Mouse (Mus musculus): ENCODE results near the gene Ubox5. TPM values are rescaled to one million over a fixed set of nuclear protein-coding genes. Genes with fewer than 3 reads are reported as not detected.

Gene Ubox5
- polyA plus RNA-seq, 1 experiment from 2014 or later = 4.1 TPM

DNA sequence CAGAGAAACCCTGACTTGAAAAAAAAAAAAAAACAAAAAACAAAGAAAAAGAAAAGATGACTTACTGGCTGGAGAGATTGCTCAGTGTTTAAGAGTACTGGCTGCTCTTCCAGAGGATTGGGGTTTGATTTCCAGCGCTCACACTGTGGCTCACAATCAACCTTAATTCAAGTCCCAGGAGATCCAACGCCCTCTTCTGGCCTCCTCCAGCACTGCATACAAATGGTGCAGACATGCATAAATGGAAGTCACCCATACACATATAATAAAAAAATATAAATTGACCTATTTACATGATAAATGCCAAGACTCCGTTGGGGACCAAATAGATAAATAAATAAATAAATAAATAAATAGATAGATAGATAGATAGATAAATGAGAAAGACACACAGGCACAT, 1.4 kb downstream of the Ubox5 start:
- H3K4me3 ChIP-seq (ENCODE audit: low read depth, low read length) = peak overlapping the region; percentile 99
- H3K27ac ChIP-seq (ENCODE audit: low read length) = no peak overlapping the region
- H3K4me1 ChIP-seq (ENCODE audit: control insufficient read depth, low read depth, low read length) = peaks cover 8% of the 10 kb centered on the region
- ATAC-seq (ENCODE audit: low read depth) = no peak
- peaks cover 7% of the 10 kb centered on the region for H3K36me3 ChIP-seq (ENCODE audit: control insufficient read depth, insufficient read depth)
- peaks cover 6% of the 10 kb centered on the region; the same call in 1 of the 2 replicates for H3K27me3 ChIP-seq (ENCODE audit: control insufficient read depth, insufficient read depth, low read depth, low read length)
- no peak overlapping the region; the same call in 1 of the 2 replicates for H3K9ac ChIP-seq (ENCODE audit: low read depth, low read length)
- no peaks in the 10 kb centered on the region for H3K9me3 ChIP-seq (replicated peaks; ENCODE audit: control insufficient read depth, low read length)
- peak overlapping the region; percentile 89 for H3K4me2 ChIP-seq (ENCODE audit: low read depth, low read length)
- WGBS (ENCODE audit: insufficient replicate concordance) = 57% methylated on average over 3 of the region's 3 CpGs

GRCm38 (mm10) chr2:130618972-130619371, 10.9 kb downstream of the Ubox5 start:
- H3K4me1 ChIP-seq (ENCODE audit: control insufficient read depth, low read depth, low read length) = no peaks in the 10 kb centered on the region
- H3K27ac ChIP-seq (ENCODE audit: low read length) = no peak overlapping the region
- peaks cover 15% of the 10 kb centered on the region for H3K36me3 ChIP-seq (ENCODE audit: control insufficient read depth, insufficient read depth)
- H3K9me3 ChIP-seq (replicated peaks; ENCODE audit: control insufficient read depth, low read length) = no peaks in the 10 kb centered on the region
- no peaks in the 10 kb centered on the region for H3K27me3 ChIP-seq (ENCODE audit: control insufficient read depth, insufficient read depth, low read depth, low read length)
- no peak overlapping the region for H3K4me3 ChIP-seq (ENCODE audit: low read depth, low read length)
- no peak overlapping the region for H3K4me2 ChIP-seq (ENCODE audit: low read depth, low read length)
- 71% methylated on average over 7 of the region's 7 CpGs for WGBS (ENCODE audit: insufficient replicate concordance)
- H3K9ac ChIP-seq (ENCODE audit: low read depth, low read length) = no peak overlapping the region
- no peak for ATAC-seq (ENCODE audit: low read depth)

GRCm38 (mm10) chr2:130613091-130613490, 16.7 kb downstream of the Ubox5 start:
- H3K4me1 ChIP-seq (ENCODE audit: control insufficient read depth, low read depth, low read length) = no peaks in the 10 kb centered on the region; the same call in 1 of the 2 replicates
- no peak overlapping the region for H3K27ac ChIP-seq (ENCODE audit: low read length)
- ATAC-seq (ENCODE audit: low read depth) = no peak
- no peak overlapping the region for H3K4me3 ChIP-seq (ENCODE audit: low read depth, low read length)
- H3K4me2 ChIP-seq (ENCODE audit: low read depth, low read length) = no peak overlapping the region
- peaks cover 15% of the 10 kb centered on the region for H3K36me3 ChIP-seq (ENCODE audit: control insufficient read depth, insufficient read depth)
- H3K9me3 ChIP-seq (replicated peaks; ENCODE audit: control insufficient read depth, low read length) = no peaks in the 10 kb centered on the region
- WGBS (ENCODE audit: insufficient replicate concordance) = 70% methylated on average over 3 of the region's 3 CpGs
- H3K27me3 ChIP-seq (ENCODE audit: control insufficient read depth, insufficient read depth, low read depth, low read length) = no peaks in the 10 kb centered on the region
- no peak overlapping the region for H3K9ac ChIP-seq (ENCODE audit: low read depth, low read length)

DNA sequence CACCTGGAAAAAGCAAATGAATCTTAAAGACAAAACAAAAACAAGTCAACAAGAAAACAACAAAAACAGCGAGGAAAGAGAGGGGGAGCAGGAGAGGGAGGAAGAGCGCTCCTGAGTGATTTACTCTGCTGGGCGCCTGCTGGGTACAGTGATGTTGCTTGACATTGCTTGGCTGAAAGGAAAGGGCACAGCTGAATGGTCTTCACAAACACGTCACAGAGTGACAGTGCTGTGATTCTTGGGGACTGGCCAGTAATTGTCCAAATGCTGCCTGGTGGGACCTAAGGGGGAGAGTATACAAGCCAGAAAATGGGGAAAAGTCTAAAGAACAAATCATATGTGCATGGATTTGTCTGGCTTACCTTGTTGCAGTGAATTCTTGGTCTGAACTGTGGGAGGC, 27.6 kb downstream of the Ubox5 start:
- no peak for ATAC-seq (ENCODE audit: low read depth)
- H3K9me3 ChIP-seq (replicated peaks; ENCODE audit: control insufficient read depth, low read length) = no peaks in the 10 kb centered on the region
- H3K4me2 ChIP-seq (ENCODE audit: low read depth, low read length) = no peak overlapping the region
- H3K36me3 ChIP-seq (ENCODE audit: control insufficient read depth, insufficient read depth) = 0 out of 2 replicates have a peak, but pooled peaks cover 4% of the 10 kb centered on the region
- H3K4me3 ChIP-seq (ENCODE audit: low read depth, low read length) = no peak overlapping the region
- H3K4me1 ChIP-seq (ENCODE audit: control insufficient read depth, low read depth, low read length) = no peaks in the 10 kb centered on the region
- no peak overlapping the region for H3K27ac ChIP-seq (ENCODE audit: low read length)
- 71% methylated on average over 4 of the region's 4 CpGs for WGBS (ENCODE audit: insufficient replicate concordance)
- no peaks in the 10 kb centered on the region for H3K27me3 ChIP-seq (ENCODE audit: control insufficient read depth, insufficient read depth, low read depth, low read length)
- H3K9ac ChIP-seq (ENCODE audit: low read depth, low read length) = no peak overlapping the region

- ATAC-seq (ENCODE audit: low read depth) = no peak
- WGBS (ENCODE audit: insufficient replicate concordance) = 68% methylated on average over 3 of the region's 3 CpGs
- Histone ChIP-seq H3K4me1 (ENCODE audit: control insufficient read depth, low read depth, low read length) (no peaks in the 10 kb centered on the region), H3K36me3 (ENCODE audit: control insufficient read depth, insufficient read depth) (peaks cover 10% of the 10 kb centered on the region), H3K27me3 (ENCODE audit: control insufficient read depth, insufficient read depth, low read depth, low read length) (no peaks in the 10 kb centered on the region), H3K9me3 (replicated peaks; ENCODE audit: control insufficient read depth, low read length) (no peaks in the 10 kb centered on the region), H3K27ac (ENCODE audit: low read length) (no peak overlapping the region), H3K9ac (ENCODE audit: low read depth, low read length) (no peak overlapping the region), H3K4me2 (ENCODE audit: low read depth, low read length) (no peak overlapping the region), H3K4me3 (ENCODE audit: low read depth, low read length) (no peak overlapping the region)
These were observed 31.4 kb downstream of the Ubox5 start for GRCm38 (mm10) chr2:130598399-130598798.

DNA sequence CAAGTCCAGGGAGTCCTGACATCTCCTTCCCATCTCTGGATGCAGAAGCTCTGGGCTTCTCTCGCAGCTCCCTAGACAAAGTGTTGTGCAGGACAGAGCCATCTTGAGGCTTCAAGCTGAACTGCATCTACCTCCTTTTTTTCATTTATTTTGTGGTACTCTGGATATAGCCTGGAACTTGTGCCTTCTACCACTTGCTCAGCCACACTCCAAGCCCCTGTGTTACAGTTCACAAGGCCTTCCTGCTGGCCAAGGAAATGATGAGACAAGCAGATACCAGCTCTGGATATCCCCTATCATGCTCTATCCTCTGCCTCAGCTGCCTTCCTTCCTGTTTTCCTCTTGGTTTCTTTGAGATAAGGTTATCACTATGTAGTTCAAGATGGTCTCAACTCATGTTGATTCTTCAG, 32.2 kb downstream of the Ubox5 start:
- no peak overlapping the region for H3K4me3 ChIP-seq (ENCODE audit: low read depth, low read length)
- no peak overlapping the region for H3K27ac ChIP-seq (ENCODE audit: low read length)
- H3K9me3 ChIP-seq (replicated peaks; ENCODE audit: control insufficient read depth, low read length) = no peaks in the 10 kb centered on the region
- 30% methylated on average over 1 of the region's 1 CpGs for WGBS (ENCODE audit: insufficient replicate concordance)
- H3K9ac ChIP-seq (ENCODE audit: low read depth, low read length) = no peak overlapping the region
- H3K4me1 ChIP-seq (ENCODE audit: control insufficient read depth, low read depth, low read length) = no peaks in the 10 kb centered on the region
- H3K27me3 ChIP-seq (ENCODE audit: control insufficient read depth, insufficient read depth, low read depth, low read length) = no peaks in the 10 kb centered on the region
- ATAC-seq (ENCODE audit: low read depth) = no peak
- no peak overlapping the region for H3K4me2 ChIP-seq (ENCODE audit: low read depth, low read length)
- peaks cover 10% of the 10 kb centered on the region for H3K36me3 ChIP-seq (ENCODE audit: control insufficient read depth, insufficient read depth)

DNA sequence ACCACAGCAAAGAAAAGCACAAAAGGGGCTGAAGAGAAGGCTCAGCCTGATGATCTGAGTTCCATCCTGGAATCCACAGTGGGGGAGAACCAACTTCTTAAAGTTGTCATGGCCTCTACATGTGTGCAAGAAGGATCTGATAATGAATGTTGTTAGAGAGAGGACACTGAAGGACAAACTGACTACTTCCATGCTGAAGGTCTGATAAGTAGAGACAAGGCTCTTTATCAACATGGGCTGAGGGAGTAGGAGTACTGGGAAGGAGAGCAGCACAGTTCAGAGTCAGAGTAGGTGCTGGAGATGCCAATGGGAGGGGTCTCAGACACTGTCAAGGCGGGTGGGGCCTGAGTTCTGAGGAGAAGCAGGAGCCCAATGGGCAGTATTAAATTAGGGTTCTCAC, 34.2 kb downstream of the Ubox5 start:
- Histone ChIP-seq H3K9ac (ENCODE audit: low read depth, low read length) (no peak overlapping the region), H3K4me2 (ENCODE audit: low read depth, low read length) (no peak overlapping the region), H3K27ac (ENCODE audit: low read length) (no peak overlapping the region), H3K4me1 (ENCODE audit: control insufficient read depth, low read depth, low read length) (no peaks in the 10 kb centered on the region), H3K9me3 (replicated peaks; ENCODE audit: control insufficient read depth, low read length) (no peaks in the 10 kb centered on the region), H3K27me3 (ENCODE audit: control insufficient read depth, insufficient read depth, low read depth, low read length) (no peaks in the 10 kb centered on the region), H3K4me3 (ENCODE audit: low read depth, low read length) (no peak overlapping the region), H3K36me3 (ENCODE audit: control insufficient read depth, insufficient read depth) (peaks cover 10% of the 10 kb centered on the region)
- ATAC-seq (ENCODE audit: low read depth) = no peak
- 50% methylated on average over 1 of the region's 1 CpGs for WGBS (ENCODE audit: insufficient replicate concordance)

GRCm38 (mm10) chr2:130591016-130591415, 38.8 kb downstream of the Ubox5 start:
- Histone ChIP-seq H3K9me3 (replicated peaks; ENCODE audit: control insufficient read depth, low read length) (no peaks in the 10 kb centered on the region), H3K27ac (ENCODE audit: low read length) (no peak overlapping the region), H3K36me3 (ENCODE audit: control insufficient read depth, insufficient read depth) (peaks cover 3% of the 10 kb centered on the region; the same call in 1 of the 2 replicates), H3K4me2 (ENCODE audit: low read depth, low read length) (no peak overlapping the region), H3K27me3 (ENCODE audit: control insufficient read depth, insufficient read depth, low read depth, low read length) (no peaks in the 10 kb centered on the region), H3K4me1 (ENCODE audit: control insufficient read depth, low read depth, low read length) (no peaks in the 10 kb centered on the region), H3K9ac (ENCODE audit: low read depth, low read length) (no peak overlapping the region), H3K4me3 (ENCODE audit: low read depth, low read length) (no peak overlapping the region)
- 58% methylated on average over 2 of the region's 2 CpGs for WGBS (ENCODE audit: insufficient replicate concordance)
- ATAC-seq (ENCODE audit: low read depth) = no peak

DNA sequence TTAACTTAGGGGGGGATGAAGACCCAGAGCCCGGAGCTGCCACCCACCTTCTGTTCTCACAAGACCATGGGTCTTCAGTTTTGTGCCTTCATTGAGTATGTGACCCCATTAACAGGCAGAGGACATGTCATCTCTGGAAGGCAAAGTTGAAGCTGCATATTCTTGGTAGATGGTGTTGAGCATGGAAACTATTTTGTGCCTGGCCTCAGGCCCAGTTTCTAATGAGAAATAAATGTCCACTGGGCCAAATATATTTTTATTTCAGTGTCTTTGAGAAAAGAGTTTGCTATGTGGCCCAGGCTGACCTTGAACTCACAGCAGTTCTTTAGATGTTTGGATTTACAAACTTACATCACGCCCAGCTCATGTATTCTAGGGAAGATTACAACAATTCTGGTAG, 40.1 kb downstream of the Ubox5 start:
- no peaks in the 10 kb centered on the region for H3K36me3 ChIP-seq (ENCODE audit: control insufficient read depth, insufficient read depth)
- H3K4me3 ChIP-seq (ENCODE audit: low read depth, low read length) = no peak overlapping the region
- no peaks in the 10 kb centered on the region for H3K9me3 ChIP-seq (replicated peaks; ENCODE audit: control insufficient read depth, low read length)
- no peak for ATAC-seq (ENCODE audit: low read depth)
- H3K27me3 ChIP-seq (ENCODE audit: control insufficient read depth, insufficient read depth, low read depth, low read length) = no peaks in the 10 kb centered on the region
- H3K9ac ChIP-seq (ENCODE audit: low read depth, low read length) = no peak overlapping the region
- no peak overlapping the region for H3K4me2 ChIP-seq (ENCODE audit: low read depth, low read length)
- WGBS (ENCODE audit: insufficient replicate concordance) = 69% methylated on average over 2 of the region's 2 CpGs
- H3K4me1 ChIP-seq (ENCODE audit: control insufficient read depth, low read depth, low read length) = no peaks in the 10 kb centered on the region
- no peak overlapping the region for H3K27ac ChIP-seq (ENCODE audit: low read length)

Measured in liver, embryonic 16.5 days (tissue).